Mouse (Mus musculus): ENCODE results near the gene Ccdc102a.

Ccdc102a gene

GRCm38 (mm10) chr8:94945185-94945584, 27.3 kb upstream of the Ccdc102a start:
- TF ChIP-seq GATA4 (IDR thresholded peaks at IDR 0.05; ENCODE audit: insufficient replicate concordance, low read length) = no peak

DNA sequence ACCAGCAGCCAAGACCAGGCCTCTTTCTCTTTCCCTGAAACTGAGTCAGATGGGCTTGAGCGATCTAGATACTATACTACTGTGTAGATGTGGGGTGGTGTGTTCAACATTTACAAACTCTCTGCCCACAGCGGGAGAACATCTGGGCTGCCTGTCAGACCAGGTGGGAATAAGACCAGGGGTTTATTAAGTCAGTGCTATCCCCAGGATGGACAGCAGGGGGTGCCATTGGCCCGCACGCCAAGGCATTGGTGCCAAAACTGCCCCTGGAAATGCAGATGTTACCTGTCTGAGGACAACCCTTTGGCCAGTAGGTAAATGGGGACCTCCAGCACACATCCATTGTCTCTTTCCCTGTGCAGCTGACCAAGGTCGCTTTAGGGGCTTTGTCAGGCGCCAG, 24.7 kb upstream of the Ccdc102a start:
- TF ChIP-seq GATA4 (IDR thresholded peaks at IDR 0.05; ENCODE audit: insufficient replicate concordance, low read length) = no peak

DNA sequence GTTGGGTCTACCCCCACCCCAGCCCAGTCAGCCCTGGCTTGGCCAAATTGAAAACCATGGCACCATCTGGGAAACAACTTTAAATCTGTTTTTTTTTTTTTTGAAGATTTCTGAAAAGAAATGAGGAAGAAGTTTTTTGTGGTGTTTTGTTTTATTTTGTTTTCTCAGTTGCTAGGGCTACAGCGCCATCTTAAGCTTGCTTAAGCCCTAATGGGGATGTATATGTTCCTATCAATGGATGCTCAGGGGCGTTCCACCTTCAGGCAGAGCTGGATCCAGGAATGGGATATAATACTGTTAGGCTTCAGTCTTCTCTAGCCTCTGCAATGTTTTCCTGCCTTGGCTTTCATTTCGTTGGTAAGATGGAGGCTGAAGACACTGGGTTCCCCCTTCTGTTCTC, 17.3 kb upstream of the Ccdc102a start:
- no peak for TF ChIP-seq GATA4 (IDR thresholded peaks at IDR 0.05; ENCODE audit: insufficient replicate concordance, low read length)

GRCm38 (mm10) chr8:94933918-94934317, 16.0 kb upstream of the Ccdc102a start:
- no peak for TF ChIP-seq GATA4 (IDR thresholded peaks at IDR 0.05; ENCODE audit: insufficient replicate concordance, low read length)

- no peak for TF ChIP-seq GATA4 (IDR thresholded peaks at IDR 0.05; ENCODE audit: insufficient replicate concordance, low read length)
Observed at GRCm38 (mm10) chr8:94928227-94928626, 10.3 kb upstream of the Ccdc102a start.

- no peak for TF ChIP-seq GATA4 (IDR thresholded peaks at IDR 0.05; ENCODE audit: insufficient replicate concordance, low read length)
Observed at GRCm38 (mm10) chr8:94923405-94923804, 5.5 kb upstream of the Ccdc102a start, which contains the start of gene Adgrg5. Gene Adgrg5, plus strand, starts transcription at chr8:94923694.

DNA sequence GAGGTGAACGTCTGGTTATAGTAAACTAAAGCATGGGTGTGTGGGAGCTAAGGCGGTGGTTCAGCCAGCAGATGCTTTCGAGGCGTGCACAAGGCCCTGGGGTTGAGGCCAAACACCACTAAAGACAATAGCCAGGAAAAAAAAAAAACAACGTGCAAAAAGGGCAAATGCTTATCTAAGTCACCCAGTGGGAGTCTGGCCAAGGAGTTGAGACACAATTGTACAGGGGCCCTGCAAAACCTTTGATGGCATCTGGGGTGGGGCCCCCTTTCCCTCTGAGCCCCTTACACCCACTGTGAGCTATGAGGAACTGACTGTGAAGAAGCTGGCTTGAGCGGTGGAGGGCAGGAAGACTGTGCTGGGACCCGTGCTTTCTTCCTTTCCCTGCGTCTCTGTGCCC, 4.7 kb upstream of the Ccdc102a start:
- TF ChIP-seq GATA4 (IDR thresholded peaks at IDR 0.05; ENCODE audit: insufficient replicate concordance, low read length) = no peak

DNA sequence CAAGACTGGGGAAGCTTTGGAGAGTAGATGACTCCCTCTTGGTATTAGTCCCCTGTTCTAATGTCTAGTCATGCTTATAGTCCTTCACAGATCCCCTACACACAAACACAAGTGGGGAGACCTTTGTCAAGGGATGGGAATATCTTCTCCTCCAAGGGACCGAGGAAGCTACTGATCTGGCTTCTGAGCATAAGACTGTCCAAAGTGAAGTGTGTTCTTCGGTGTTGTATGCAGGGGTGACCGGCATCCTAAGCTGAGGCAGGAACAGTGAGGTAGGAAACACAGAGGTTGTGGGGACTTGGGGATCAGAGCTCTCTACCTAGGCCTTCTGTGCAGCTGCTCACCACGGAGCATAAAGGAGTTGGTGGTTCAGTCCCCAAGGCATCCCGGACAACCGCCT, 4.3 kb upstream of the Ccdc102a start:
- no peak for TF ChIP-seq GATA4 (IDR thresholded peaks at IDR 0.05; ENCODE audit: insufficient replicate concordance, low read length)

GRCm38 (mm10) chr8:94919256-94919655, 1.4 kb upstream of the Ccdc102a start:
- TF ChIP-seq GATA4 (IDR thresholded peaks at IDR 0.05; ENCODE audit: insufficient replicate concordance, low read length) = no peak

DNA sequence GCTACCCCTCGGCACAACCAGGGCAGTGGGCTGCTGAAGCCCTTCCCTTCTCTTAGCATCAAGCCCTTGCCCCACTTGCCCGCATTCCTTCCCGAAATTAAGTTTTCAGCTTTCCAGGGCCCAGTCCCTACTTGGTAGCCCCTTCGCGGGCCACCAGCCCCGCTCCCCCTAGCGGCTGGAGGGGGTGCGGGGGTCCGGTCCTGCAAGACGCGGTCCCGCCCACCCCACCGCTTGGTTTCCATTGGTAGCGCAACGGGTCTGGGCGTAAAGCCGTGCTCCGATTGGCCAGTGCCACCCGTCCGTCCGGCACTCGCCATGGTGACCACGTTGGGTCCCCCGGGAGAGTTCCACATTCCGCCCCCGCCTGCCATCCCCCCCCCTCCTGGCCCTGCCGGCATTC, 546 bp downstream of the Ccdc102a start:
- TF ChIP-seq GATA4 (IDR thresholded peaks at IDR 0.05; ENCODE audit: insufficient replicate concordance, low read length) = no peak

GRCm38 (mm10) chr8:94916960-94917324, 956 bp downstream of the Ccdc102a start:
- no peak for TF ChIP-seq GATA4 (IDR thresholded peaks at IDR 0.05; ENCODE audit: insufficient replicate concordance, low read length)

DNA sequence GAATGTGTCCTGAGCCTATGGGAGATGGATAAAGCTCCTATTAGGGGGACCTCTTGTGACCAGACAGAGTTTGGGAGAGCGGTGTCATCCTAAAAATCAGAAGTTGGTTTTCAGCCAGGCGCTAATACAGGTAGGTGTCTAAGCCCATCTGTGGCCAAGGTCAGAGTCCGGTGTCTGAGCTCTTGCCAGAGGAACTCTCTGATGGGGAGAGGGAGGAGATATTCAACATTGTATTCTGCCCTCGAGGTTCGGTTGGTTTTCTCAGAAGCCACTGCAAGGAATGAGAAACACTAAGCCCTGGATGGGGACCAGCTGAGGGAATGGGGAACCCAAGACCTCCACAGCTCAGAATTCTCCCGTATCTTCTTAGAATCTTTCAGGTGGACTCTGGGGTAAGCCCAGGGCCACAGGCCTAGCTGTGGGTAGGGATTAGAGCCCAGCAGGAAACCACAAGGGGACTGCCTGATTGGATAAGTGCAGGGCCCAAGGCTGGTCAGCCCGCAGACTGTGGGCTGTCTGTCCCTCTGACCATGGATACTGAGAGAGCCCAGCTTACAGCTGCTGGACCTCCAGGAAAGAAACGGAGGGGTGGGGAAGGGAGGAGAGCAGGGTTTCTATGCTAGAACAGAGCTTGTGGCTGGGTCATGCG, 1.5 kb downstream of the Ccdc102a start:
- TF ChIP-seq GATA4 (IDR thresholded peaks at IDR 0.05; ENCODE audit: insufficient replicate concordance, low read length) = no peak

- TF ChIP-seq GATA4 (IDR thresholded peaks at IDR 0.05; ENCODE audit: insufficient replicate concordance, low read length) = no peak
Observed at GRCm38 (mm10) chr8:94914701-94915101, 3.2 kb downstream of the Ccdc102a start.

DNA sequence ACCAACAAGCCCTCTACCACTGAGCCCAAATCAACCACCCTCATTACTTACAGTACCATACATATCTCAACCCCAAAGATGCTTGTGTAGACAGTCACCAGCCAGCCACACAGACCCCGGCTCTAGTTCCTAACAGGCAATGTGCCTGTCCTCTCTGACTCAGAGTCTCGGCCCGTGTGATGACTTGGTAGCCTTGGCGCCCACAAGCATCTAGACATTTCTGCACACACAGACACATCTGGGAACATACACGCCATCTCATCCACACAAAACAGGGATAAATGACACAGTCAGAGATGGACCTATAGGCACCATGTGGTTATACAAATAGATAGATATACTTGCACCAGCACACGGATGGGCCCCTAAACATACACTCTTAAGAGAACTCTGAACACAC, 3.6 kb downstream of the Ccdc102a start:
- no peak for TF ChIP-seq GATA4 (IDR thresholded peaks at IDR 0.05; ENCODE audit: insufficient replicate concordance, low read length)

GRCm38 (mm10) chr8:94913061-94913660, 4.7 kb downstream of the Ccdc102a start:
- no peak for TF ChIP-seq GATA4 (IDR thresholded peaks at IDR 0.05; ENCODE audit: insufficient replicate concordance, low read length)

DNA sequence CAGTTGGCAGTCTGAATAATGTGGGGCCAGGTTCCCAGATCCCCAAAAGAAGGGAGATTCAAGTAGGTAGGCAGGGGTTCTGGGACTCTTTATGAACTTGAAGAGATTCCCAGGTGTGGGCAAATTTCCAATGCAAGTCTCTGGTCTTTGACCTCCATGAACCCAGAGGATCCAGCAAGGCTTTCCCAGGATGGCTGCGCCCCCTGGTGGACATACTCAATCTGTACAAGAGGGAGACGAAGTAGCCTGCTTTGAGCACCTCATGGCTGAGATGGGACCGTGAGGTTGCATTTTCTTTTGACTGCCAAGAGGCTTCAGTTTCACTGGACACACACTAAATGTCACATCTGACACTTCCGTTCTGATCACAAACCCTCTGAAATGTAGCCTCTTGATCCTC, 9.1 kb downstream of the Ccdc102a start:
- no peak for TF ChIP-seq GATA4 (IDR thresholded peaks at IDR 0.05; ENCODE audit: insufficient replicate concordance, low read length)
